Mouse (Mus musculus) kidney, postnatal 25 days (tissue): ENCODE measurements around the gene Banf2.

Experiments used
- DNase-seq, 2 experiments: peaks; one replicate each; pipeline ENCODE4 v3.0.0; 2021; ENCODE audit warnings: mixed read lengths in 2 of 2

Gene Banf2

GRCm38 (mm10) chr2:144026456-144026855, 6.4 kb upstream of the Banf2 start:
- no peak for DNase-seq

DNA sequence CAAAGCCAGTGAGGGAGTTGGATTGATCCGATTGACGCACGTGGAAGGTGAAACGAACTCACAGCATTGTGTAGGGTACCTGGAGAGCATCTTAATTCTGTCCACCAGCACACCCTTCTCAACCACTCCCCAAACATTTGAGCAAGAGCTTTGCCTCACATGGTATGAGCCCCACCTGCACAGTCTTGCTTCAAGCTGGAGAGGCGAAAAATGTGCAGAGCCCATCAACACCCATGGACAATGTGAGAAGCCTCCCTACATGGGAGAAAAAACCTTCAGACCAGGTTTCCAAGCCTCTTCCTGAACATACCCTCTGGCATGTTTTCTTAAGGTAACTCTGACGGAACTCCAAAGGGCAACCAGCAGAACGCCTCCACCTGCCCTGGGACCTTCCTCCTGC, 2.1 kb upstream of the Banf2 start:
- DNase-seq: no peak

DNA sequence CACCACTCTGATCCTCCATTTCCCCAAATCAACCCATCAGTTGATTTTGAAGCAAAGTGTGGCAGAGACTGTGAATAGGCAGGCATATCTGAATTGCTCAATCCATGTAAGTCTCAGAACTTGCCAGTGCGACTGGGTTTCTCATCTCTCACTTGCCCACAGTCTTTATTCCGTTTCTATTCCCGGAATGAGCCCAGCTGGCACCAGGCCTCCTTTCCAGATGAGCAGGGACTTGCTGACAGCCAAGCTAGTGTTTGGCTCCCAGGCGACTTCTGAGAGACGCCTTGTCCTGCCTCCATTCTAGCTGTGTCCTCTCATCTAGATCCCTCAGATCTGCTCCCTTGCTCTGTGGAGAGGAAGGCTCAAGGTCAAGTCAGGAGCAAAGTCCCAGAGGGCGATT, 11.9 kb downstream of the Banf2 start:
- DNase-seq: no peak

- DNase-seq: no peak
Measured at GRCm38 (mm10) chr2:144045756-144046560, 13.1 kb downstream of the Banf2 start.

GRCm38 (mm10) chr2:144046916-144047315, 14.1 kb downstream of the Banf2 start:
- no peak for DNase-seq

- no peak for DNase-seq
Measured at GRCm38 (mm10) chr2:144050146-144050680, 17.4 kb downstream of the Banf2 start.

DNA sequence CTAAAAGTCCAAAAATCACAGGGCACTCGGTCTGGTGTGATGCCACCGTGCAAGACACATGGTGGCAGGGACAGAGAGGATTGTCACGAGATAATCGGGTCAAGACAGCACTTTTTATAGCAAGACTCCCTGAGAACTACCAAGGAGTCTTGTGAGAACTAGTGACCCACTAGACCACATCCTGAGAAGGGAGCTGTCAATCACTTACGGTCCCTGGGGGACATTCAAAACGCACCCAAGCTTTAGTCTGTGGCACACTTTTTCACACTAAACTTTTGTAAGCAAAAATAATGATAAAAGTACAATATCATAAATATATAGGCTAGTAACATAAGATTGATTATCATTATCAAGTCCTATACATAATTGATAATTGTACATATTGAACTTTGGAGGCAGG, 18.0 kb downstream of the Banf2 start:
- DNase-seq: no peak

DNA sequence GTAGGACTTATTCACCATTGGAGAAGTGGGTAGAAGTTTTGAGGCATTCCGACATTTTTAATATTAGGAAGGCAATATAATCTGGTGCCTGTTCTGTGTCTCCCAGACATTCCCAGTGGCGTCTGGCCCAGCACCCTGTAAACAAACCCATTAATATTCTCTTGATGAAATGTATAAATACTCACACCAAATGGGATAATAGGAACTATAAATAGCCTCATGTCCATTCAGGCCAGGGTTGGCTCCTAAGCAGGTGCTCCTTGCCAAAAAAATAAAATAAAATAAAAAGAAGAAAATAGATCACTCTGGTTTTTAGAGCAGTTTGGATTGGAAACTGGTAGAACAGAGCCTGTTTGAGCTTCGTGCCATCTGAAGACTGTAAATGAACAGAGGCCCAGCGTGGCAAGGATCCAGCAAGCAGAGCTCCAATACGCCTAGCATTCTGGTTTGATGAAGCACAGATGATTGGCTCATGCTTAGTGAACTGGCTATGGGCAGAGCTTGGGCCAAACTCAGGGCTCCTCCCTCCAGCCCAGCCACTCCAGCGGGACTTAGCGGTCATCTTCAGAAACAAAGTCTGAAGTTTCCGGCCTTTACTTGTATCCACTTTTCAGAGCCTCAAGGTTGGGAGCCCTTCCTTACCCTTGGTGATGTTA, 19.7 kb downstream of the Banf2 start:
- no peak for DNase-seq

DNA sequence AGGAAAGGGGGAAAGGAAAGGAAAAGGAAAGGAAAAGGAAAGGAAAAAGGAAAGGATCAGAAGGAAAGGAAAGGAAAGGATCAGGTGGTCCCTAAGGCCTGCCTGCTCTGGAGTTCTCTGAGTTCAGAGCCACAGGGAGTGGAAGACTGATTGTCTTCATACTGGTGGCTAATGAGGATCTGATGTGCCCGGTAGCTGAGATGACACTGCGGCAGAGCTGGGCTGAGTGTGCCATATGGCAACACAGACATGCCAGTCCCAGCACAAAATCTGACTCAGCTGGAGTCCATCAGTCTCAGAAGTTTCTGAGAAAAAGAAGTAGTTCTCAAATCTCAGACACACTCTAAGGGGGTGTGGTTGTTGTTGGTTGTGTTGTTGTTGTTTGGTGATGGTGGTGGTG, 24.9 kb downstream of the Banf2 start:
- DNase-seq: no peak

GRCm38 (mm10) chr2:144061701-144062100, 28.8 kb downstream of the Banf2 start:
- DNase-seq: no peak

DNA sequence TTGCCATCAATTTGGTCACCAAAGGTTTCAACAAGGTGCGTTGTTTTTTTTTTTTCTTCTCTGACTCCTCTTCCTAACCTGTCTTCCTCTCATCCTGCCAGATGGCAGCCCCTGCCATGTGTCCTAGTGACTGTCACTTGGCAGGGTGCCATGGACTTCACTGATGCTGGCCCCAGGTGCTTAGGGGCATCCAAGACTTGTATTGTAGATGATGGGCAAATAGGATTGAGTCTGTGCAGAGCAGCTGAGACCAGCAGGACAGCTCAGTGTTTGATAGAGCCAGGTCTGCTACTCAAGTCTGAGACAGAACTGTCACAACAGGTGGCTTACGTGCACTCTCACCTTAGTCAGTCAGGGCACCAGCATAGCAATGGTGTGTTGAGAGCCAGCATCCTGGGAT, 32.6 kb downstream of the Banf2 start:
- DNase-seq: no peak

DNA sequence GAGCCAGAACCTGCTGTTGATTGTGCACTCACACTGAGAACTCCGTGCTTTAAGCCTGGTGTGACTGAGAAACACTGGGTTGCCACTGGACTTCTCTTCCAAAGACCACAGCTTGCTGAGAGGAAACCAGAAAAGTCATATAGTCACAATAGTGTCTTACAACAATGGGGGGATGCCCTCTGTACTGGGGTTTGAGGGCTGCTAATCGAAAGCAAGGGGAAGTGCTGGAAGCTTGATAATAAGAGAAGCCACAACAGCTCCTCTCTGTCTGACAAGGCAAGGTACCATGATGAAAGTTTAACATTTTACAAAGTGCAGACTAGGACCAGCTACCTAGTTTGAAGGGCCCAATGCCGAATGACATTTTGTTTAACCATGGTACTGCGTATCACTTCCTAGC, 36.8 kb downstream of the Banf2 start:
- no peak for DNase-seq

- no peak for DNase-seq
Measured at GRCm38 (mm10) chr2:144070479-144070878, 37.6 kb downstream of the Banf2 start.

DNA sequence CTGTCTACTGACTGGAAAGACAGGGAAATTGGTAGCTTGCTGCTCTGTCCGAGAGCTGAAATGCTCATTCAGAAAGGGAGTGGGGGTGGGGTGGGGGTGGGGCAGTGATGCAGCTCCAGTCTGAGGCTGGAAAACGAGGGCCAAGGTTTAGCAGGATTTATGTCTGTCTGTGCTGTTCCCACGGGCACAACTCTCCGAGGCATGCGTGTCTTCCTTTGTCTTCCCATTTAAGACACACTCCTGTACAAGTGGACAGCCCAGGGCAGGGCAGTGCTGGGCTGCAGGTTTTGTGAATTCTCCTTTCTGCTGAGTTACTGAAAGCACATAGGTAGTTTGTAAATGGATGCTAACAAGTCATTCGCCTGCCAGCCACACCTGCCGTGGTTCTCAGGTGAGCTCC, 39.8 kb downstream of the Banf2 start:
- no peak for DNase-seq

DNA sequence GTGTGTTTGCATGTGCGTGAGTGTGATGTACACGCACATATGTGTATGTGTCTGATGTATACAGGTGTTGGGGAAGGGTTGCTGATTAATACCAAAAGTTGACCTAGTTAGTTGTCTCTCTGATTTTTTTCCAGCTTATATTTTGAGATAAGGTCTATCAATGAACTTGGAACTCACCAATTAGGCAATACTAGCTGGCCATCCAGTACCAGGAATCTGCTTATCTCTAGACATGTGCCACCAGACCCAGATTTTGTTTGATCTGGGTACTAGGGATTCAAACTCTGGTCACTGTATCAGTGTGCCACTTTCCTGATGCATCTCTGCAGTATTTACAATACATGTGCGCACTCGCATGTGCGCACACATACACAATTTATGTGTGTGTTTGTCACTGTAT, 41.2 kb downstream of the Banf2 start:
- DNase-seq: no peak

GRCm38 (mm10) chr2:144076625-144077024, 43.8 kb downstream of the Banf2 start:
- DNase-seq: no peak

- no peak for DNase-seq
Measured at GRCm38 (mm10) chr2:144078897-144079296, 46.0 kb downstream of the Banf2 start.

- DNase-seq: peak; percentile 64 to 89
Measured at GRCm38 (mm10) chr2:144086183-144086847, 53.5 kb downstream of the Banf2 start.

DNA sequence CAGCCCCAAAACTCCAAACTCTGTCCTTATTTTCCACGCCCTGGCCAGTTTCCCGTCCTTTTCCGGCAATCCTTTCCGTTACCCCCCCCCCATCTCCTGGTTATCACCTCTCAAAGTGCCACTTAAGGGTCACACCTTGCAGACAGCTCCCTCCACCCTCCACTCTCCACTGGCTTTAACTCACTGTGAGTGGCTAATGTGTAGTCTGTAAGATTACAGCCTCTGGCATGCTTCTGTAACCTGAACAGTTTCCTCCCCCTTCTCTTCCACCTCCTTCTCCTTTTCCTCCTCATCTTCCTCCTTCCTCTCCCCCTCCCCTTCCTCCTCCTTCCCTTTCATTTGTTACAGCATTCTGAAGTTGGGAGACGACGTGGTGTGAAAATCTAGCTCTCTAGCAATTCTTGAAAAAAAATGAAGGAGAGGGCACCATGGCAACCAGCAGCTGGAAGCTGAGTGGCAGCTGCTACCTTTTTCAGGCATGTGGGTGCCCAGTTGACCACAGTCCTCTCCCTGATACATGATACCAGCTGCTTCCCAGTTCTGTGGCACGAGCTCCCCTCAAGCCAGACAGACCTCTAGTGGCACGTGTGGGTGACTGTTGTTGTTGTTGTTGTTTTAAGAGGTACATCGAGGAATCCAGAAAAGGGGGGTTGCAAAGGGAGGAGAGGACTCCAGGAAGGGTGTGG, 55.2 kb downstream of the Banf2 start:
- DNase-seq: no peak

DNA sequence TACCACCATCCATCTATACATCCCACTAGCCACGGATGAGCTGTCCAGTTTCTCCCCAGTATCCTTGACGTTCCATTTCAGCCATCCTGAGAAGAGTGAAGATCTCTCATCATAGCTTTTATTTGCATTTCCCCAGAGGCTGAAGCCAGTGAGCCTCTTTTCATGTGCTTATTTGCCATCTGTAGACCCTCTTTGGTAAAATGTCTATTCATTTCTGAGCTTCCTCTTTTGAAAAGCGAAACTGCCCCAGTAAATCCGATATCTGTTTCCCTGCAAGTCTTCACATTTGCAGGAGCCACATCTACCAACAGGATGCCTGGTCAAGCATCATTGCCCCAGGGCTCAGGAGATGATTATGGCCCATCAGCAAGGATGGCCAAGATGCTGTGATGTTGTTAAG, 59.9 kb downstream of the Banf2 start:
- no peak for DNase-seq

- DNase-seq: no peak
Measured at GRCm38 (mm10) chr2:144094721-144095120, 61.9 kb downstream of the Banf2 start.

DNA sequence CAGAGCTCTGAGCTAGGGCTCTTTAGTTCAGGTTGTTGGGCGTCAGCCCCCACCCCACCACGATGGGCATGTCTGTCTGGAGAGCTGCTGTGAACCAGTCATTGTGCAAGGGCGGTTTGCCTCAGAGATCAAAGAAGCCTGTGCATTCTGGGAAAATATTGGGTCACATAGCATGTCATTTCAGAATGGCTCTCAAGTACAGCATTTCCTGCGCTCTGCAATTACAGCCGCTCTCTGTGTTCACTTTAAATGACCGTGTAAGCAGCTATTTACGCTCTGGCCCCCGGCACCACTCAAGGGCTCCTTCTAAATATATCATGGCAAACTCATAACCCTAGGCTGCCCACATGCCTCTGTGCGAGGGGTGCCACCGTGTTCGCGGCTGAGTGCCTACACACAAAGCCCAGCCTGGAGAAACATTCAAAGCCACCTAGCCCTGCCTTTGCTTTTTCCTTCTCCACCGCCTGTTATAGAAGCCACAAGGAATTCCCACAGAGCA, 68.7 kb downstream of the Banf2 start:
- DNase-seq: no peak

DNA sequence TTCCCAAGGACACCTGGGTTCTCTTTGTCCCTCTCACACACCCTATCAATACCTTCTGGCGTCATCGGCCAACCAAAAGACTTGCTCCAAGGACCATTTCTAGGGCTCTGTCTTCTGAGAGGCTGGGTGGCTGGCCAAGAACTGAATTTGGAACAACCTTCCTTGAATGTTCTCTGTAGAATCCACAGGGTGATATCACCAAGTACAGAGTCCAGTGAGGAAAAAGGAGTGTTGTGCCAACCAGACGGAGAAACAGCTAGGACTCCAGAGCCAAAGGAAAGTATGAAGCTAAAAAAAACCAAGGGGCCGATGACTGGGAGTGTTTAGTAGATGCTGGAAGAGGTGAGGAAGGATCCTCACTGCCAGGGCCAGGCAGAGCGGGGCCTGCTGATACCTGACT, 74.5 kb downstream of the Banf2 start:
- DNase-seq: no peak
